Mouse (Mus musculus): ENCODE measurements around the gene Ifi206.

The Ifi206 gene

DNA sequence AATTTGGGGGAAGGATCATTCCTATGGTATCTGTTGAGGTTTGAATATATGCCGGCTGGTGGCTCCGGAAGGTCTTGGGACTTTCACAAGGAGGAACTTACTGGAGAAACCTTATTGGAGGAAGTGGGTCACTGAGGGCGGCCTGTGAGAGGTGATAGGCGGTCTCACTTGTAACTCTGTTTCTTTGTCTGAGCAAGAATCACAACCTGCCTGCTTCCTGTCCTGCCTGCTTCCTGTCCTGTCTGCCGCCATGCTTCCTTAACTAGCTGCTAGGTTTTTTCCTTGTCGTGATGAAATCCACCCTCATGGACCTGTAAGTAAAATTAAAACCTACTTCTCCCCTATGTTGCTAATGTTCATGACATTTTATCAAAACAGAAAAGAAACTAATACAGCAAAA is 70.5 kb downstream of the Ifi206 start:
- no peak for ATAC-seq (ENCODE audit: insufficient number of reproducible peaks, low FRiP score, low TSS enrichment)

DNA sequence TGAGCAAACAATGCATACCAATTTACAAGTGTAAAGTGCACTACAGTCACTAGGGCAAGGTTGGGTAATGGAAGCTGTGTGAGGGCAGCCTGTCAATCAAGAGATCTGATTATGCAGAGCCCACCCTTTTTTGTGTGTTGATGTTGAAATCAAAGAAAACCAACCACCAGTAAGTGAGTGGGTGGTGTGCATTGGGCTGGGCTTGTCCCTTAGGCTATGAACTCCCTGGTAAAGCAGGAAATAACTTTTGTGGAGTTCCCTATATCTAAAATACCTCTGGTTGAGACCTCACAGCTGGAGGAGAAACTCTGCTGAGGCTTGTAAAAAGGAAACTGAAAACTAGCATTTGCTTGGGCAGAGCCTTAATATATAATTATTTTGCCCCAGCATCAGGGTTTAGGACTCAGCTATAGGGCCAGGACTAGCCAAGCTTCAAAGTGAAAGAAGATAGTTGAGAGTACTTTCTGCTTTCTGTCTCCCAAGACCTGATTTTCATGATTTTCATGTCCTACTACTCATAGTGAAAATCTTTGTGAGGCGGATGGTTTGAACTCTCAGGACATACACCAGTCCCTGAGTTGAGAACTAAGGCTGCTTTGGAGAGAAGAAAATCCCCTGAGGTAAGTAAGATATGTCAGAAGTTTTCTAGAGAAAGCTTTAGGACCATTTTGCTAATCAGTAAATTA is 71.8 kb downstream of the Ifi206 start:
- ATAC-seq (ENCODE audit: insufficient number of reproducible peaks, low FRiP score, low TSS enrichment) = no peak

DNA sequence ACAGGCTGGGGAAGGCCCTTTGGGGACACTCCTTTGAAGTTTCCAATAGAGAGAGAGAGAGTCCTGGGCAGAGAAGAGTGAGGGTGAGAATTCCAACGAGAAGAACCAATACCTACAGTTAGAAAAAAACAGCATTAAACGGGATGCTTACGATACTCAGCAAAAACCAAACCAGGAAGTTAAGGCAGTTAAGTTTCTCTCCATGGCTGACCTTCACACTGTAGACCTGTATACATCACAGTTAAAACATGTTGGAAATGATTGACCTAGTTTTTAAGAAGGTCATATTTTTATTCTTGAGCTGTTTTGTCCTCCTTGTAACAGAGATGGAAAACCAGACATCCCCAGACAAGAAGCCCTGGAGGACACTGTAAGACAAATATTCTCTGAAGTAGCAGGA is 72.3 kb downstream of the Ifi206 start:
- no peak for ATAC-seq (ENCODE audit: insufficient number of reproducible peaks, low FRiP score, low TSS enrichment)

Data from cerebellum, adult (tissue).